ENCODE assay signal across 7 mouse cellular contexts in genomic region chr14:21053586-21053985, GRCm38 (mm10). TPM values are rescaled to one million over a fixed set of nuclear protein-coding genes. Genes with fewer than 3 reads are reported as not detected.
DNase-seq lines count a peak whose midpoint lies in the region; ATAC-seq and TF ChIP-seq lines count a peak whose summit lies in the region.

No protein-coding gene starts in this region.

- no peak for TF ChIP-seq CTCF in stomach, postnatal 0 days (IDR thresholded peaks at IDR 0.05; ENCODE audit: low read depth)

- ATAC-seq in stomach, embryonic 14.5 days (ENCODE audit: insufficient number of reproducible peaks, insufficient read depth, low FRiP score, low read depth), result no peak
- ATAC-seq in stomach, postnatal 0 days (ENCODE audit: low FRiP score, low TSS enrichment), result no peak
- no peak for ATAC-seq in forebrain, embryonic 15.5 days (replicated peaks)

- H3K9ac ChIP-seq in stomach, embryonic 14.5 days (replicated peaks; ENCODE audit: low read depth, low read length), result no peak overlapping the region
- H3K9ac ChIP-seq in stomach, postnatal 0 days (ENCODE audit: low read length), result no peak overlapping the region
- no peak overlapping the region for H3K9ac ChIP-seq in forebrain, embryonic 15.5 days (replicated peaks)

- H3K27ac ChIP-seq in stomach, embryonic 14.5 days (ENCODE audit: low read length), result no peak overlapping the region
- H3K27ac ChIP-seq in stomach, postnatal 0 days (replicated peaks), result no peak overlapping the region
- H3K27ac ChIP-seq in forebrain, embryonic 15.5 days (replicated peaks), result no peak overlapping the region

- H3K4me1 ChIP-seq in stomach, embryonic 14.5 days (ENCODE audit: control insufficient read depth, insufficient read depth, low read length), result 0 out of 2 replicates have a peak, but pooled peaks cover 4% of the 10 kb centered on the region
- H3K4me1 ChIP-seq in stomach, postnatal 0 days (replicated peaks; ENCODE audit: control insufficient read depth, insufficient read depth), result no peaks in the 10 kb centered on the region
- peaks cover 20% of the 10 kb centered on the region for H3K4me1 ChIP-seq in forebrain, embryonic 15.5 days

- DNase-seq in stomach, postnatal 0 days (ENCODE audit: low spot score), result no peak
- DNase-seq in kidney, postnatal 14 days, result peak; percentile 44
- no peak for DNase-seq in ovary, postnatal 14 days (ENCODE audit: low spot score)
- DNase-seq in right cerebral cortex, adult 18-20 months, result no peak
- no peak for DNase-seq in frontal cortex, postnatal 10 days (ENCODE audit: low spot score in 2 of 2)

- H3K36me3 ChIP-seq in stomach, embryonic 14.5 days (ENCODE audit: control insufficient read depth, insufficient read depth, low read length), result no peaks in the 10 kb centered on the region
- H3K36me3 ChIP-seq in stomach, postnatal 0 days (ENCODE audit: control insufficient read depth, insufficient read depth, low read length), result no peaks in the 10 kb centered on the region
- H3K36me3 ChIP-seq in forebrain, embryonic 15.5 days, result no peaks in the 10 kb centered on the region

- H3K4me2 ChIP-seq in stomach, embryonic 14.5 days (replicated peaks; ENCODE audit: low read depth, low read length), result peak overlapping the region; percentile 60
- H3K4me2 ChIP-seq in stomach, postnatal 0 days (replicated peaks; ENCODE audit: low read depth), result no peak overlapping the region
- peak overlapping the region; percentile 95; the same call in 1 of the 2 replicates for H3K4me2 ChIP-seq in forebrain, embryonic 15.5 days (replicated peaks)

- peak overlapping the region; percentile 94; the same call in 1 of the 2 replicates for H3K4me3 ChIP-seq in stomach, embryonic 14.5 days (ENCODE audit: low read depth, low read length)
- H3K4me3 ChIP-seq in stomach, postnatal 0 days (ENCODE audit: low read depth, low read length), result no peak overlapping the region; the same call in 1 of the 2 replicates
- H3K4me3 ChIP-seq in forebrain, embryonic 15.5 days, result peak overlapping the region; percentile 71

- TF ChIP-seq EP300 in stomach, postnatal 0 days (optimal IDR thresholded peaks at IDR 0.05), result no peak

- WGBS in stomach, embryonic 14.5 days, result 45% methylated on average over 7 of the region's 7 CpGs
- 52% methylated on average over 7 of the region's 7 CpGs for WGBS in stomach, postnatal 0 days
- 45% methylated on average over 7 of the region's 7 CpGs for WGBS in forebrain, embryonic 15.5 days

- H3K27me3 ChIP-seq in stomach, embryonic 14.5 days (ENCODE audit: control insufficient read depth, insufficient read depth, low read length), result no peaks in the 10 kb centered on the region
- H3K27me3 ChIP-seq in stomach, postnatal 0 days (ENCODE audit: control insufficient read depth, insufficient read depth, low read length), result no peaks in the 10 kb centered on the region
- no peaks in the 10 kb centered on the region for H3K27me3 ChIP-seq in forebrain, embryonic 15.5 days

- no peaks in the 10 kb centered on the region for H3K9me3 ChIP-seq in stomach, embryonic 14.5 days (ENCODE audit: control insufficient read depth, low read depth, low read length)
- no peaks in the 10 kb centered on the region for H3K9me3 ChIP-seq in stomach, postnatal 0 days (ENCODE audit: control insufficient read depth, low read length)
- no peaks in the 10 kb centered on the region for H3K9me3 ChIP-seq in forebrain, embryonic 15.5 days

RNA-seq across cellular contexts. Expression of gene Adk, which starts 1.2 kb away (rescaled TPM):
- polyA plus RNA-seq in stomach, embryonic 14.5 days (2014; fragmentation: Nextera tagmentation; extraction: Ambion mirVana), result 139 and 145 TPM in 2 replicates
- 106 and 110 TPM in 2 replicates for polyA plus RNA-seq in stomach, postnatal 0 days (2015; fragmentation: Nextera tagmentation; extraction: Ambion mirVana)
- polyA plus RNA-seq in forebrain, embryonic 15.5 days (2015; fragmentation: Nextera tagmentation; extraction: Ambion mirVana), result 68.6 and 74.6 TPM in 2 replicates

RNA-seq across cellular contexts. Expression of gene Ap3m1, which starts 1.3 kb away (rescaled TPM):
- 78.1 and 85.3 TPM in 2 replicates for polyA plus RNA-seq in stomach, embryonic 14.5 days (2014; fragmentation: Nextera tagmentation; extraction: Ambion mirVana)
- 42.7 and 46.8 TPM in 2 replicates for polyA plus RNA-seq in stomach, postnatal 0 days (2015; fragmentation: Nextera tagmentation; extraction: Ambion mirVana)
- polyA plus RNA-seq in forebrain, embryonic 15.5 days (2015; fragmentation: Nextera tagmentation; extraction: Ambion mirVana), result 104 and 107 TPM in 2 replicates
